Comparison of ENCODE assay signal across 8 mouse cellular contexts in genomic region chr8:3219921-3220411, GRCm38 (mm10). TPM values are rescaled to one million over a fixed set of nuclear protein-coding genes. Genes with fewer than 3 reads are reported as not detected.
DNase-seq lines count a peak whose midpoint lies in the region; ATAC-seq lines count a peak whose summit lies in the region.

No protein-coding gene starts in this region.

- no peak for ATAC-seq in lung, embryonic 16.5 days (ENCODE audit: low read depth)
- no peak for ATAC-seq in intestine, embryonic 15.5 days
- no peak for ATAC-seq in neural tube, embryonic 13.5 days (ENCODE audit: low read depth)
- no peak for ATAC-seq in CD4-positive, CD25-positive, alpha-beta regulatory T cell, adult 4 months

- no peaks in the 10 kb centered on the region for H3K27me3 ChIP-seq in lung, embryonic 16.5 days (ENCODE audit: control insufficient read depth, insufficient read depth, low read depth, low read length)
- H3K27me3 ChIP-seq in intestine, embryonic 15.5 days (replicated peaks): no peaks in the 10 kb centered on the region
- H3K27me3 ChIP-seq in neural tube, embryonic 13.5 days: no peaks in the 10 kb centered on the region

- peaks cover 39% of the 10 kb centered on the region for H3K4me1 ChIP-seq in lung, embryonic 16.5 days (replicated peaks; ENCODE audit: control insufficient read depth, insufficient read depth, low read length)
- H3K4me1 ChIP-seq in intestine, embryonic 15.5 days (replicated peaks): peaks cover 33% of the 10 kb centered on the region
- peaks cover 49% of the 10 kb centered on the region for H3K4me1 ChIP-seq in neural tube, embryonic 13.5 days (replicated peaks)

- intact Hi-C loops in heart, postnatal 10 days (cut with DNase I): no loop called here

- H3K4me3 ChIP-seq in lung, embryonic 16.5 days (ENCODE audit: low read length): no peak overlapping the region; the same call in 1 of the 2 replicates
- no peak overlapping the region for H3K4me3 ChIP-seq in intestine, embryonic 15.5 days (replicated peaks)
- peak overlapping the region; percentile 58 for H3K4me3 ChIP-seq in neural tube, embryonic 13.5 days

- H3K9ac ChIP-seq in lung, embryonic 16.5 days (ENCODE audit: low read length): no peak overlapping the region; the same call in 1 of the 2 replicates
- no peak overlapping the region for H3K9ac ChIP-seq in intestine, embryonic 15.5 days
- H3K9ac ChIP-seq in neural tube, embryonic 13.5 days: no peak overlapping the region

- peak overlapping the region; percentile 79 for H3K4me2 ChIP-seq in lung, embryonic 16.5 days (ENCODE audit: low read depth, low read length)
- H3K4me2 ChIP-seq in intestine, embryonic 15.5 days (replicated peaks): peak overlapping the region; percentile 84; the same call in 1 of the 2 replicates
- H3K4me2 ChIP-seq in neural tube, embryonic 13.5 days: peak overlapping the region; percentile 77

- peak; percentile 81 for DNase-seq in heart, adult 11 months
- no peak for DNase-seq in heart, postnatal 10 days
- DNase-seq in lung, postnatal 36 days: no peak
- no peak for DNase-seq in gastrocnemius, postnatal 4 days (ENCODE audit: low spot score in 2 of 2)

- H3K9me3 ChIP-seq in lung, embryonic 16.5 days (ENCODE audit: control insufficient read depth, low read length): no peaks in the 10 kb centered on the region
- H3K9me3 ChIP-seq in intestine, embryonic 15.5 days: no peaks in the 10 kb centered on the region
- no peaks in the 10 kb centered on the region for H3K9me3 ChIP-seq in neural tube, embryonic 13.5 days

- 60% methylated on average over 12 of the region's 12 CpGs for WGBS in lung, embryonic 16.5 days
- WGBS in intestine, embryonic 15.5 days: 74% methylated on average over 12 of the region's 12 CpGs
- 90% methylated on average over 12 of the region's 12 CpGs for WGBS in neural tube, embryonic 13.5 days

- H3K27ac ChIP-seq in lung, embryonic 16.5 days (ENCODE audit: low read length): peak overlapping the region; percentile 94; the same call in 1 of the 2 replicates
- H3K27ac ChIP-seq in intestine, embryonic 15.5 days: peak overlapping the region; percentile 73
- peak overlapping the region; percentile 95 for H3K27ac ChIP-seq in neural tube, embryonic 13.5 days (replicated peaks)

- H3K36me3 ChIP-seq in lung, embryonic 16.5 days (ENCODE audit: control insufficient read depth, insufficient read depth, low read length): no peaks in the 10 kb centered on the region
- H3K36me3 ChIP-seq in intestine, embryonic 15.5 days: no peaks in the 10 kb centered on the region
- no peaks in the 10 kb centered on the region for H3K36me3 ChIP-seq in neural tube, embryonic 13.5 days

RNA-seq across cellular contexts. Expression of gene Insr, which starts 59.5 kb away (rescaled TPM):
- 100 to 1,000 TPM; 129 to 144 TPM for total RNA-seq in heart, postnatal 10 days (2021)
- polyA plus RNA-seq in lung, embryonic 16.5 days (2015; fragmentation: Nextera tagmentation; extraction: Ambion mirVana): 34.1 and 38.7 TPM in 2 replicates
- polyA plus RNA-seq in intestine, embryonic 15.5 days (2015; fragmentation: Nextera tagmentation; extraction: Ambion mirVana): 31.8 and 38.6 TPM in 2 replicates
- 52.0 and 53.5 TPM in 2 replicates for polyA plus RNA-seq in neural tube, embryonic 13.5 days (2015; fragmentation: Nextera tagmentation; extraction: Ambion mirVana)
- total RNA-seq in gastrocnemius, postnatal 4 days (2021): 10 to 100 TPM; 71.0 to 73.6 TPM
- polyA plus RNA-seq in CD4-positive, CD25-positive, alpha-beta regulatory T cell, adult 4 months (2017; shearing (Covaris generic)): 10 to 100 TPM; 10.6 to 12.0 TPM
